Mouse (Mus musculus) lung, embryonic 16.5 days (tissue): Measurements from ENCODE around the gene Cacna1a. TPM values are rescaled to one million over a fixed set of nuclear protein-coding genes. Genes with fewer than 3 reads are reported as not detected.

Experiments
- ATAC-seq: fragments of 200-750 bp; cut with Nextera tagmentation; 2 replicates; pipeline ENCODE4 v1.8.0; 2017; ENCODE audit warnings: low read depth, mild to moderate bottlenecking, moderate library complexity
- H3K27ac ChIP-seq: fragments of 300-500 bp; sonication (generic); 2 replicates; pipeline ENCODE4 v1.5.1; 2014; ENCODE audit warnings: mild to moderate bottlenecking, control low read depth, low read length
- H3K27me3 ChIP-seq: fragments of 300-500 bp; sonication (generic); 2 replicates; pipeline ENCODE4 v1.6.1; 2014; ENCODE audit warnings: low read depth, low read length, mixed read lengths; ENCODE audit not compliant: control insufficient read depth, insufficient read depth
- H3K36me3 ChIP-seq: fragments of 300-500 bp; sonication (generic); 2 replicates; pipeline ENCODE4 v1.6.1; 2014; ENCODE audit warnings: low read length; ENCODE audit not compliant: control insufficient read depth, insufficient read depth
- H3K4me1 ChIP-seq: fragments of 300-500 bp; sonication (generic); replicated peaks from 2 replicates; pipeline ENCODE4 v1.6.1; 2014; ENCODE audit warnings: low read length, mixed read lengths; ENCODE audit not compliant: control insufficient read depth, insufficient read depth
- H3K4me2 ChIP-seq: fragments of 300-500 bp; sonication (generic); 2 replicates; pipeline ENCODE4 v1.6.1; 2014; ENCODE audit warnings: low read depth, low read length, control low read depth
- H3K4me3 ChIP-seq: fragments of 300-500 bp; sonication (generic); 2 replicates; pipeline ENCODE4 v1.5.1; 2014; ENCODE audit warnings: mild to moderate bottlenecking, low read length, control low read depth
- H3K9ac ChIP-seq: fragments of 300-500 bp; sonication (generic); 2 replicates; pipeline ENCODE4 v1.6.1; 2014; ENCODE audit warnings: low read length, control low read depth
- H3K9me3 ChIP-seq: fragments of 300-500 bp; sonication (generic); 2 replicates; pipeline ENCODE4 v1.6.1; 2016; ENCODE audit warnings: low read length; ENCODE audit not compliant: control insufficient read depth
- WGBS: fragments of 180-500 bp; shearing (Covaris S2); extraction: QIAGEN DNeasy Blood & Tissue Kit; methylation state at CpG from one replicate; pipeline ENCODE4 v1.1.7; 2014; 5-methylcytosine and 5-hydroxymethylcytosine counted together
- polyA plus RNA-seq: library from polyadenylated mRNA; unstranded; fragments of >200 nt; fragmentation: Nextera tagmentation; extraction: Ambion mirVana; gene quantifications from 2 replicates; pipeline ENCODE4 v1.2.1, GENCODE M21; 2015

Gene Cacna1a
- polyA plus RNA-seq, 1 experiment from 2014 or later: 1.9 TPM

DNA sequence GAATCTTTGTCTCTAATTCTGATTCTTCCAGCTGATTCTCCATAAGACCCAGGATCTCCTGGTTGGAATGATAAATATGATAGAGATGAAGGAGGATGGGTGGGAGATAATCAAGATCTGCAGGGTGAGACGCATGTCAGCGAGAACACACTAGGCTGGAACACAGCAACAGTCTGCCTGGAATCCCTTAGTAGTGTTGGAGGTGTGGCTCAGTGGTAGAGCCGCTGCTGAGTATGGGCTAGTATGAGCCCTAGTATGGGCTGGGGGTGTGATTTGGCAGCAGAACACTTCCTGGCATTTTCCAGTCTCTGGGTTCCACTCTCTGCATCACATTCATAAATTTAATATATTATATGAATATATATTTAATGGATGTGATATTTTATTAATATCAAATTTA is 933 bp downstream of the Cacna1a start:
- Histone ChIP-seq H3K27ac (peak overlapping the region; percentile 9; the same call in 1 of the 2 replicates), H3K9ac (no peak overlapping the region), H3K4me1 (peaks cover 11% of the 10 kb centered on the region), H3K4me3 (no peak overlapping the region), H3K36me3 (no peaks in the 10 kb centered on the region), H3K27me3 (no peaks in the 10 kb centered on the region), H3K9me3 (no peaks in the 10 kb centered on the region), H3K4me2 (no peak overlapping the region)
- 48% methylated on average over 3 of the region's 3 CpGs for WGBS
- peak; percentile 50; the same call in 1 of the 2 replicates for ATAC-seq

DNA sequence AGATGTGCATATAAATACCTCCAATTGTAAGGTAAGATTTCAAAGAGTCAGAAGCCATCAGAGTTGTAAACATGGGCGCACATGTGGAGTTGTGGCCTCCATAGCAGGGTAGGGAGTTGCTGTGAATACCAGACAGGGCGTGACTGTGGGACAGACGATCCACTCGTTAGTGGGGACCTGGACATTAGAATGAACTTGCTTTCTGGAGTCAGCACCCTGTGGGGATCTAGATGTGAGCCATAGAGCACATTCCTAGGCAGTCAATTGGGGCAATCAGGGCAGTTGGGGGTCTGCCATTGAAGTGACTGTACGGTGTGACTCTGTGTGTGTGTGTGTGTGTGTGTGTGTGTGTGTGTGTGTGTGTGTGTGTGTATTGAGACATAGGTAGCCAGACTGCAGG is 3.4 kb downstream of the Cacna1a start:
- Histone ChIP-seq H3K4me3 (no peak overlapping the region), H3K9me3 (no peaks in the 10 kb centered on the region), H3K27ac (no peak overlapping the region), H3K27me3 (no peaks in the 10 kb centered on the region), H3K4me1 (peaks cover 11% of the 10 kb centered on the region), H3K9ac (no peak overlapping the region), H3K4me2 (no peak overlapping the region), H3K36me3 (no peaks in the 10 kb centered on the region)
- 82% methylated on average over 5 of the region's 5 CpGs for WGBS
- ATAC-seq: no peak

DNA sequence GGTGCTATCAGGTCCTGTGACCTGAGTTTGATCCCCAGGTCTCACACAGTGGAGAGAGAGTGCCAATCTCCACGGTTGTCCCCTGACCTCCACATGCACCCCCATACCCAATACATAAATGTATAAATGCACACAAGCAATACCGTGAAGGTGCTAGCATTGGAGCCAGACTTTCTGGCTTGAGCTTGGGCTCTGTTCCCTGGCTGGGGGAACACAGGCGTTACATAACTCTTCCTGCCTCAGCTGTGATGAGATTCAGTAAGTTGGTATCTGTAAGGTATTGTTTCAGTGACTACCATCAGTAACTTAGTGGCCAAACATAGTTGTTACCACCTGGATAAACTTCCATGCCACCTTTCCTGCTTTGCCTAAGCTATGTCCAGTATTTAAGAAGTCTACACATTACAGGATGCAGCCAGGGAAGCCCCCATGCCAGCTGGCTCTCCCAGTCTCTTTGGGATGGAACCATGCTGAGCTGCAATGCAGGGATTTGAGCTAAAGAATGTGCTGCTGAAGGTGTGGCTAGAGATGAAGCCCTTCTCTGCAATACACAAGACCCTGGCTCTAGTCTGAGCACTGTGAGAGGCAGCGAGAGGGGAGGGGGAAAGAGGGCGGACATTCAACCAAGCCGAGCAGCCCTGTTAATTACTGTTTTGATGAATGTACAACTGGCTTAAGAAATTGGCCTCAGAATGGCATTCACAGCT is 7.7 kb downstream of the Cacna1a start:
- no peak overlapping the region for H3K27ac ChIP-seq
- H3K9me3 ChIP-seq: no peaks in the 10 kb centered on the region
- H3K9ac ChIP-seq: no peak overlapping the region
- 63% methylated on average over 6 of the region's 6 CpGs for WGBS
- no peaks in the 10 kb centered on the region for H3K27me3 ChIP-seq
- H3K4me3 ChIP-seq: no peak overlapping the region
- H3K4me2 ChIP-seq: no peak overlapping the region
- H3K36me3 ChIP-seq: no peaks in the 10 kb centered on the region
- no peak for ATAC-seq
- H3K4me1 ChIP-seq: no peaks in the 10 kb centered on the region

DNA sequence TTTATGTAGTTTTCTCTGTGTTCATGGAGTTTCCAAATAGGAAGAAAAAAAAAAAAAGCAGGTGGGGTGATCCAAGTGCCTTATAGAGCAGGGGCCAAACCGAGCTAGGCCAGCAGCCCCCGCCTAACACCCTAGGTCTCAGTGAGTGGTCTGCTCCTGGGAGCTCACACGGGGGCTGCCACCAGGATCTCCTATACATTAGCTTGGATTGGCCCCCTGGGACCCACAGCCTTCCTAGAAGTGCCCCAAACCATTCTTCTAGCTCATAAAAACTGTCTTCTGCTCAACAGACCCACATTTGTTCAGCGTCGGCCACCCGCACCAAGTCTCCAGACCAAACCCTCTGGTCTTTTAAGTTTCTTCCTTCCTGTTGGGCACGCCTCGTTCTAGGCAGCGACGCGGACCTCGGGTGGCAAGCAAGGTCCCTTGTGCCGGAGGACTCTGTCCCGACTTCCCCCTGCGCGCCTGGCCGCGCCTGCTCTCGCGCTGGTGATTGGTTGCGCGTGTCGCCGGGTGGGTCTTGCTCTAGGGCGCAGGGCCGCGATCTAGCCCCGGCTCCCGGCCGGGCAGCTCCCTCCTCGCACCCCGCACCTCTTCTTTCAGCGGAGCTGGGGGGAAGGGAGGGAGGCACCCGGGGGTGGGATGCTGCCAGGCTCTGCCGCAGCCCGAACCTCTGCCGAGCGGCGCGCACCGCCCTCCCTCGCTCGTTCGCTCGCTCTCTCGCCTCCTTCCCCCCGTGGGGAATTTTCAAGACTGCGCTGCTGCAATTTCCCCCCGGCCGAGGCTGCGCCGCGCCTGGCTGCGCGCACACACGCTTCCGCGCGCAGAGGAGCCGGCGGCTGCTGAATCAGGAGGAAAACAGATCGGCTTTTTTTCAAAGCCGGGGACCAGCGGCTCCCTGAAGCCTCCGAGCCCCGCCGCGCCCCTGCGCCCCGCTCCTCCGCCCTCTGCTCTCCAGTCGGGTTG is 25.9 kb downstream of the Cacna1a start:
- Histone ChIP-seq H3K27me3 (peaks cover 50% of the 10 kb centered on the region), H3K4me2 (peak overlapping the region; percentile 92), H3K4me3 (peak overlapping the region; percentile 65), H3K27ac (no peak overlapping the region), H3K36me3 (no peaks in the 10 kb centered on the region), H3K9ac (peak overlapping the region; percentile 53), H3K9me3 (peaks cover 8% of the 10 kb centered on the region; the same call in 1 of the 2 replicates), H3K4me1 (peaks cover 8% of the 10 kb centered on the region; the same call in 1 of the 2 replicates)
- 2% methylated on average over 70 of the region's 72 CpGs for WGBS
- peak; percentile 75 for ATAC-seq

DNA sequence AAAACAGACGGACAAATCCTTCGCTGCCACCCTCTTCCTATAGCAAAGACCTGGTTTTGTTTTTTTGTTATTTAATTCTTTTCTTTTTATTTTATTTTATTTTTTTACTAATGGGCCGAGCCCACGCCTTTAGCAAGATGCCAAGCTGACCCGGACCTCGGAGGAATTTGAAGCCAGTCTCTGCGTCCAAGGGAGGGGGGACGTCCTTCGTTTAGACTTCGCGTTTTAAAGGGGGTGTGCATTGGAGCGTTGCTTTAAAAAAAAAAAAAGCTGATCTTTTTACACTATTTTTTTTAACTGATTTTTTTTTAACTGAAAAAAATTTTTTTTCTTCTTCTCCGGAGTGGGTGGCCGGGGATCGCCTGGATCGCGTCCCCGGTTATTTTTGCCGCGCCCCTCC is 26.7 kb downstream of the Cacna1a start:
- H3K9ac ChIP-seq: peak overlapping the region; percentile 53
- peaks cover 8% of the 10 kb centered on the region; the same call in 1 of the 2 replicates for H3K9me3 ChIP-seq
- H3K27me3 ChIP-seq: peaks cover 50% of the 10 kb centered on the region
- H3K4me2 ChIP-seq: peak overlapping the region; percentile 92
- peak overlapping the region; percentile 65 for H3K4me3 ChIP-seq
- H3K36me3 ChIP-seq: no peaks in the 10 kb centered on the region
- under 1% methylated on average over 20 of the region's 20 CpGs for WGBS
- H3K27ac ChIP-seq: no peak overlapping the region
- no peak for ATAC-seq
- peaks cover 8% of the 10 kb centered on the region; the same call in 1 of the 2 replicates for H3K4me1 ChIP-seq

DNA sequence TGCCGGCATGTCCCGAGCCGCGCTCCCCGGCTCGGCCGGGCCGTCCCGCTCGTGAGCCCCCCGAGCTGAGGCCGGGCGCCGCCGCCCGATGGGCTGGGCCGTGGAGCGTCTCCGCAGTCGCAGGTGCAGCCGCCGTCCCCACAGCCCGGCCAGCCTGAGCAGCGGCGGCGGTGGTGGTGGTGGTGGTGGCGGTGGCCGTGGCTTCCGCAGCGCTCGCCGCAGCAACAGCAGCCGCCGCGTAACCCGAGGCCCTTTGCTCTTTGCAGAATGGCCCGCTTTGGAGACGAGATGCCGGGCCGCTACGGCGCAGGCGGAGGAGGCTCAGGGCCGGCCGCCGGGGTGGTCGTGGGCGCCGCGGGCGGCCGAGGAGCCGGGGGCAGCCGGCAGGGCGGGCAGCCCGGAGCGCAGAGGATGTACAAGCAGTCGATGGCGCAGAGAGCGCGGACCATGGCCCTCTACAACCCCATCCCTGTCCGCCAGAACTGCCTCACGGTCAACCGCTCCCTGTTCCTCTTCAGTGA is 27.2 kb downstream of the Cacna1a start:
- under 1% methylated on average over 51 of the region's 64 CpGs for WGBS
- Histone ChIP-seq H3K36me3 (no peaks in the 10 kb centered on the region), H3K4me2 (peak overlapping the region; percentile 92), H3K27me3 (peaks cover 50% of the 10 kb centered on the region), H3K4me3 (peak overlapping the region; percentile 65), H3K4me1 (peaks cover 8% of the 10 kb centered on the region; the same call in 1 of the 2 replicates), H3K9ac (peak overlapping the region; percentile 48), H3K9me3 (peaks cover 8% of the 10 kb centered on the region; the same call in 1 of the 2 replicates), H3K27ac (no peak overlapping the region)
- peak; percentile 36; the same call in 1 of the 2 replicates for ATAC-seq

DNA sequence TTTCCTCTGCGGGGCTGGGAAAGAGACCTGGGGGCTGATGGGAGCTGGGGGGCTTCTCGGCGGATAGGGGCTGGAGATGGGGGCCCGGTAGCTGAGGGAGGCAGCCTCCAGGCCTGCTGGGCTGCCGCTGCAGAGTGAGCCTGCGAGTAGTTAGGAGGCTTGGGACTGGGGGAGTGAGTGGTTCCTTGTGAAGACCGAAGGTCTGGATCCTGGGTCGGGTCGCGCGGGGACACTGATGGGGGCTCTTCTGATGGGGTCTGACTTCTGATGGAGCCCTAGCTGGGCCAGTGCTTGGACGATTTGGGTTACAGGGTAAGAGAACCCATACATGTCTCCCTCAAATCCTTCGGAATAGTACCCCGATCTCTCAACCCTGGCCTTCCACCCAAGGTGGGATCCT is 27.8 kb downstream of the Cacna1a start:
- Histone ChIP-seq H3K27me3 (peaks cover 50% of the 10 kb centered on the region), H3K4me2 (peak overlapping the region; percentile 92), H3K9ac (no peak overlapping the region)

DNA sequence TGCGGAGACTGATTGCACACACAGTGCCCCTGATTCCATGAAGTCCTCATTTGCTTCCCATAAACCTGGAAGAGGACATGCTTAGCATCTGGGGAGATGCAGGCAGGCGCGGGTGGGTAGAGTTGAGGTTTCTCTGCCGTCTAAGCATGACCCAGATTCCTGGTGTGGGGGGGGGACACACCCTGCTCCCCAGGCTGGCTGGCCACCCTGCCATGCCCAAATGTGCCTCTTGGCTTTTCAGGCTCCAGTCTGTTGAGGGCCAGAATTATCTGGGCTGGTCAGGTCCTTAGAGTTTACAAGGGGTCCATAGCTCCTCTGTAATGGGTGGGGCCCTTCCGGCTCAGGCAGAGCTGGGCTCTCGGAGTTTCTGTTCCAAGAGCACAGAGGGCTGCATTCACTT is 28.7 kb downstream of the Cacna1a start:
- ATAC-seq: no peak

More for the DNA sequence above, 27.8 kb downstream of the Cacna1a start:
- H3K4me3 ChIP-seq: peak overlapping the region; percentile 65
- H3K4me1 ChIP-seq: peaks cover 8% of the 10 kb centered on the region; the same call in 1 of the 2 replicates
- no peak overlapping the region for H3K27ac ChIP-seq
- H3K36me3 ChIP-seq: no peaks in the 10 kb centered on the region
- ATAC-seq: no peak
- 20% methylated on average over 14 of the region's 14 CpGs for WGBS
- peaks cover 8% of the 10 kb centered on the region; the same call in 1 of the 2 replicates for H3K9me3 ChIP-seq

More for the DNA sequence above, 28.7 kb downstream of the Cacna1a start:
- H3K4me3 ChIP-seq: no peak overlapping the region
- peaks cover 8% of the 10 kb centered on the region; the same call in 1 of the 2 replicates for H3K4me1 ChIP-seq
- peaks cover 8% of the 10 kb centered on the region; the same call in 1 of the 2 replicates for H3K9me3 ChIP-seq
- WGBS: 65% methylated on average over 6 of the region's 6 CpGs
- no peak overlapping the region for H3K27ac ChIP-seq
- no peaks in the 10 kb centered on the region for H3K36me3 ChIP-seq
- H3K9ac ChIP-seq: no peak overlapping the region
- H3K27me3 ChIP-seq: peaks cover 49% of the 10 kb centered on the region
- H3K4me2 ChIP-seq: no peak overlapping the region
